Mouse (Mus musculus): ENCODE measurements around the gene Prim1.

- TF ChIP-seq POLR2A (IDR thresholded peaks at IDR 0.05; ENCODE audit: borderline replicate concordance, extremely low read depth, low read depth, low read length) (no peak), CTCF (IDR thresholded peaks at IDR 0.05; ENCODE audit: insufficient read depth, low read length) (no peak)
These were observed 10.1 kb upstream of the Prim1 start for GRCm38 (mm10) chr10:128004918-128005317.
